Mouse (Mus musculus) stomach, embryonic 14.5 days (tissue): ENCODE measurements around the gene Arl3. TPM values are rescaled to one million over a fixed set of nuclear protein-coding genes. Genes with fewer than 3 reads are reported as not detected.

Source experiments
- ATAC-seq: fragments of 200-750 bp; cut with Nextera tagmentation; 2 replicates; pipeline ENCODE4 v1.8.0; 2017; ENCODE audit warnings: low read depth, moderate TSS enrichment; ENCODE audit not compliant: insufficient number of reproducible peaks, insufficient read depth, low FRiP score
- H3K27ac ChIP-seq: fragments of 300-500 bp; sonication (generic); 2 replicates; pipeline ENCODE4 v1.5.1; 2014; ENCODE audit warnings: mild to moderate bottlenecking, low read length, moderate library complexity, mixed read lengths
- H3K27me3 ChIP-seq: fragments of 300-500 bp; sonication (generic); 2 replicates; pipeline ENCODE4 v1.6.1; 2014; ENCODE audit warnings: low read length, control low read depth, mixed read lengths; ENCODE audit not compliant: control insufficient read depth, insufficient read depth
- H3K36me3 ChIP-seq: fragments of 300-500 bp; sonication (generic); 2 replicates; pipeline ENCODE4 v1.6.1; 2014; ENCODE audit warnings: mild to moderate bottlenecking, control low read depth, low read length, moderate library complexity, mixed read lengths; ENCODE audit not compliant: control insufficient read depth, insufficient read depth
- H3K4me1 ChIP-seq: fragments of 300-500 bp; sonication (generic); 2 replicates; pipeline ENCODE4 v1.6.1; 2014; ENCODE audit warnings: low read length, control low read depth, mixed read lengths; ENCODE audit not compliant: control insufficient read depth, insufficient read depth
- H3K4me2 ChIP-seq: fragments of 300-500 bp; sonication (generic); replicated peaks from 2 replicates; pipeline ENCODE4 v1.6.1; 2014; ENCODE audit warnings: low read depth, low read length, control low read depth
- H3K4me3 ChIP-seq: fragments of 300-500 bp; sonication (generic); 2 replicates; pipeline ENCODE4 v1.5.1; 2014; ENCODE audit warnings: low read depth, low read length, control low read depth
- H3K9ac ChIP-seq: fragments of 300-500 bp; sonication (generic); replicated peaks from 2 replicates; pipeline ENCODE4 v1.6.1; 2014; ENCODE audit warnings: low read depth, mild to moderate bottlenecking, control low read depth, low read length, moderate library complexity, mixed read lengths
- H3K9me3 ChIP-seq: fragments of 300-500 bp; sonication (generic); 2 replicates; pipeline ENCODE4 v1.6.1; 2016; ENCODE audit warnings: low read depth, low read length, control low read depth; ENCODE audit not compliant: control insufficient read depth
- WGBS: fragments of 180-500 bp; shearing (Covaris S2); extraction: QIAGEN DNeasy Blood & Tissue Kit; methylation state at CpG from one replicate; pipeline ENCODE4 v1.1.7; 2014; 5-methylcytosine and 5-hydroxymethylcytosine counted together
- polyA plus RNA-seq: library from polyadenylated mRNA; unstranded; fragments of >200 nt; fragmentation: Nextera tagmentation; extraction: Ambion mirVana; gene quantifications from 2 replicates; pipeline ENCODE4 v1.2.1, GENCODE M21; 2014

Gene Arl3
- polyA plus RNA-seq, 1 experiment from 2014 or later = 98.7 TPM

- no peak for ATAC-seq
- Histone ChIP-seq H3K4me2 (no peak overlapping the region), H3K4me3 (no peak overlapping the region), H3K27me3 (no peaks in the 10 kb centered on the region), H3K9ac (no peak overlapping the region), H3K9me3 (no peaks in the 10 kb centered on the region), H3K36me3 (peaks cover 11% of the 10 kb centered on the region), H3K27ac (no peak overlapping the region), H3K4me1 (no peaks in the 10 kb centered on the region)
- WGBS = 65% methylated on average over 12 of the region's 12 CpGs
Observed at GRCm38 (mm10) chr19:46558631-46559030, 14.4 kb downstream of the Arl3 start.

DNA sequence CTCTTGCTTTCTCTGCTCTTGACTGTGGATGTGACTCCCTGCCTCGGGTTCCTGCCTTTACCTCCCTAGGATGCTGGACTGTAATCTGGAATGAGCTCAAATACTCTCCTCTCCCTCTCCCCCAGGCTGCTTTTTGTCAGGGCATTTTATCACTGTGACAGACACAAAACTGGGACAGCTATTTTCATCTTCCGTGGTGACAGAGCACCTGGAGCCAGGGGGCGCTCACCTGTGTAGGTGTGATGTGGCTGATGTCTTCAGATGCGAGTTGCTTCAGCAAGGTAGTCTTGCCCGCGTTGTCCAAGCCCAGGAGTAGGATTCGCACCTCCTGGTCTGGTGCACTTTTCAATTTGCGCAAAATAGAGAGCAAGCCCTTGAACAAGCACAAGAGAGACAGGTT is 15.0 kb downstream of the Arl3 start:
- Histone ChIP-seq H3K9me3 (no peaks in the 10 kb centered on the region), H3K36me3 (peaks cover 11% of the 10 kb centered on the region), H3K4me1 (0 out of 2 replicates have a peak, but pooled peaks cover 2% of the 10 kb centered on the region), H3K4me3 (no peak overlapping the region), H3K9ac (no peak overlapping the region), H3K27me3 (no peaks in the 10 kb centered on the region), H3K4me2 (no peak overlapping the region), H3K27ac (no peak overlapping the region)
- ATAC-seq = no peak
- 83% methylated on average over 8 of the region's 8 CpGs for WGBS

GRCm38 (mm10) chr19:46553541-46553955 is 19.4 kb downstream of the Arl3 start:
- Histone ChIP-seq H3K4me2 (no peak overlapping the region), H3K4me3 (no peak overlapping the region), H3K27ac (no peak overlapping the region), H3K36me3 (peaks cover 33% of the 10 kb centered on the region), H3K4me1 (0 out of 2 replicates have a peak, but pooled peaks cover 2% of the 10 kb centered on the region), H3K27me3 (no peaks in the 10 kb centered on the region), H3K9me3 (no peaks in the 10 kb centered on the region), H3K9ac (no peak overlapping the region)
- peak; percentile 75; the same call in 1 of the 2 replicates for ATAC-seq
- 51% methylated on average over 11 of the region's 11 CpGs for WGBS

DNA sequence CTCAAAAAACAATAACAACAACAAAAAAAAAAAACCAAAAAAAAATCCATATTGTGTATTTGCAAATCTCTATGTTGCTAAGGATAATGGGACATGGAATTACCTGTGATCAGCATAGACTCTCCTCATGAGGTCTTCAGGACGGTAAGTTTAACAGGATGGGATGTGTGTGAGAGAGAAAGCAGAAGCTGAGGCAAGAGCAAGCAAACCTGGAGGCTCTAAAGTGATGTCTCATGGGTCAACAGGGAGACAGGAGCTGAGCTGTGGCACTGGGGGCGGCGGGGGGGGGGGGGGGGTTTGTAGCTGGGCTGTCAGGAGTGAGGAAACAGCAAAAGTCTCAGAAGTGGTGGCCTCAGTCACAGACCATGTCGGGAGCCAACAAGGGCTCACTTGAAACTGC is 20.5 kb downstream of the Arl3 start:
- H3K9ac ChIP-seq = no peak overlapping the region
- H3K36me3 ChIP-seq = peaks cover 29% of the 10 kb centered on the region
- no peak overlapping the region for H3K4me2 ChIP-seq
- WGBS = 84% methylated on average over 4 of the region's 4 CpGs
- H3K27me3 ChIP-seq = no peaks in the 10 kb centered on the region
- H3K9me3 ChIP-seq = no peaks in the 10 kb centered on the region
- no peak overlapping the region for H3K4me3 ChIP-seq
- no peak for ATAC-seq
- no peak overlapping the region for H3K27ac ChIP-seq
- 0 out of 2 replicates have a peak, but pooled peaks cover 2% of the 10 kb centered on the region for H3K4me1 ChIP-seq

DNA sequence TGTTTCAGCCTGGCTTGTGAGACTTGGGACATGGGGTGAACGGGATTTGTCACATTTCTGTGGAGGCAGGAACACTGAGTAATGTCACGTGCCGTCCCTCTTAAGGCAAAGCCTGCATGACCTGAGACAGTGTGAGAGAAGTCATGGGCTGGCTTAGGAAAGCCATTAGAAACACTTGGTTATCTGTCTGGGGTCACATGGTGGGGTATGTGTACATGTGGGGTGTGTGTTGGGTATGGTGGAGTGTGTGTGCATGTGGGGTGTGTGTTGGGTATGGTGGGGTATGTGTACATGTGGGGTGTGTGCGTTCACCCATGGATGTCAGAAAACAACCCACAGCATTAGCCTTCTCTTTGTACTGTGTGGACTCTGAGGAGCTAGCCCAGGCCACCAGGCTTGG is 22.6 kb downstream of the Arl3 start:
- H3K27ac ChIP-seq = no peak overlapping the region
- no peaks in the 10 kb centered on the region for H3K27me3 ChIP-seq
- H3K4me1 ChIP-seq = 0 out of 2 replicates have a peak, but pooled peaks cover 2% of the 10 kb centered on the region
- no peak overlapping the region for H3K9ac ChIP-seq
- ATAC-seq = no peak
- H3K36me3 ChIP-seq = peaks cover 22% of the 10 kb centered on the region
- H3K4me3 ChIP-seq = no peak overlapping the region
- H3K4me2 ChIP-seq = no peak overlapping the region
- no peaks in the 10 kb centered on the region for H3K9me3 ChIP-seq
- 88% methylated on average over 4 of the region's 4 CpGs for WGBS

- no peak overlapping the region for H3K27ac ChIP-seq
- 75% methylated on average over 10 of the region's 10 CpGs for WGBS
- peaks cover 22% of the 10 kb centered on the region for H3K36me3 ChIP-seq
- H3K4me1 ChIP-seq = 0 out of 2 replicates have a peak, but pooled peaks cover under 1% of the 10 kb centered on the region
- no peak overlapping the region for H3K4me3 ChIP-seq
- no peaks in the 10 kb centered on the region for H3K27me3 ChIP-seq
- H3K4me2 ChIP-seq = no peak overlapping the region
- no peaks in the 10 kb centered on the region for H3K9me3 ChIP-seq
- no peak for ATAC-seq
- H3K9ac ChIP-seq = no peak overlapping the region
Observed at GRCm38 (mm10) chr19:46548110-46548509, 24.9 kb downstream of the Arl3 start.

DNA sequence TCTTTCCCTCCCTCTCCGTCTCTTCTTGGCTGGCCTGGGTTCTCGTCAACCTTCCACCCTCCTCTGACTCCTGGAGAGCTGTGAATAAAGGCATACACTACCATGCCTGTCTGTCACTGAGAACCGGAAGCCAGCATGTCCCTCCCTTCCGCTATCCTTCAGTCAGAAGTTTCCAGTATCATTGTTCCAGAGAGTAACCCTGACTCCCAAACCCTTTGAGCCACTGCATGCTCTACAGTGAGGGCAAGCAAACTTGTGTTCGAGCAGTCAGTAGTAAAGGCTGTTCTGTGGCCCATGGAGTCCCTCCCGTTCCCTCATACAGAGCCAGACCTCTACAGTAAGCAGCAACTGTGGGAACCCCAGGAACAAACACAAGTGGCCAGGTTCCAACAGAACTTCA is 25.4 kb downstream of the Arl3 start:
- Histone ChIP-seq H3K27me3 (no peaks in the 10 kb centered on the region), H3K27ac (no peak overlapping the region), H3K9ac (no peak overlapping the region), H3K36me3 (peaks cover 22% of the 10 kb centered on the region), H3K4me2 (no peak overlapping the region), H3K4me3 (no peak overlapping the region), H3K9me3 (no peaks in the 10 kb centered on the region), H3K4me1 (no peaks in the 10 kb centered on the region)
- no peak for ATAC-seq
- 77% methylated on average over 6 of the region's 6 CpGs for WGBS

DNA sequence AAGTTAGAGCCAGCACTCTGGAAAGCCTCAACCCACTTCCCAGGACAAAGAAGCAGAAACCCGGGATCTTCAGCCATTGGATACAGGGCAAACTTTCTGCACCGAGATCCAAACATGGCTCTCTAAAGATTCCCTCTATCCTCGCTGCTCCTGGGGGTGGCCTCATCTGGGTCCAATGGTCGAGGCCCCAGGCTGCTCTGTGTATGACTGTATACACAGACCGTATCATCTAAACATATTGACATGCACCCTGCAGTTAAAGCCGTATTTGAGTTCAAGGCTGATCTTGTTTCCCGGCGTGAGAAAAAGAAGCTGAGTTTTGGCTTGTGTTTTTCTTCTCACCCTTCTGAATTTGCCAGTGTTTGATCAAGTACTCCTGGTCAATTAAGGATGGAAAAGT is 30.2 kb downstream of the Arl3 start:
- no peak overlapping the region for H3K4me2 ChIP-seq
- H3K9ac ChIP-seq = no peak overlapping the region
- no peak overlapping the region for H3K27ac ChIP-seq
- 72% methylated on average over 8 of the region's 8 CpGs for WGBS
- no peak for ATAC-seq
- no peaks in the 10 kb centered on the region for H3K27me3 ChIP-seq
- H3K4me3 ChIP-seq = no peak overlapping the region
- H3K9me3 ChIP-seq = no peaks in the 10 kb centered on the region
- H3K4me1 ChIP-seq = no peaks in the 10 kb centered on the region
- H3K36me3 ChIP-seq = no peaks in the 10 kb centered on the region; the same call in 1 of the 2 replicates

- H3K27me3 ChIP-seq = no peaks in the 10 kb centered on the region
- WGBS = 84% methylated on average over 6 of the region's 6 CpGs
- peaks cover 12% of the 10 kb centered on the region; the same call in 1 of the 2 replicates for H3K4me1 ChIP-seq
- no peak overlapping the region for H3K4me3 ChIP-seq
- no peaks in the 10 kb centered on the region; the same call in 1 of the 2 replicates for H3K36me3 ChIP-seq
- peak; percentile 61; the same call in 1 of the 2 replicates for ATAC-seq
- no peak overlapping the region for H3K4me2 ChIP-seq
- H3K9me3 ChIP-seq = no peaks in the 10 kb centered on the region
- H3K27ac ChIP-seq = no peak overlapping the region
- no peak overlapping the region for H3K9ac ChIP-seq
Observed at GRCm38 (mm10) chr19:46538213-46538612, 34.8 kb downstream of the Arl3 start.
